Mouse (Mus musculus) heart, adult 8-10 months (tissue): ENCODE data around the gene Gvin1. TPM values are rescaled to one million over a fixed set of nuclear protein-coding genes. Genes with fewer than 3 reads are reported as not detected.
"Not testable (repeated sequence)": the region's sequence is repeated elsewhere in the genome, so short reads cannot be mapped to it uniquely, and the experiment has no call there.

ENCODE experiments used
- DNase-seq: peaks from one replicate; pipeline ENCODE4 v3.0.0; 2022; ENCODE audit warnings: low spot score
- total RNA-seq, 4 experiments: library from RNA; stranded (reverse); gene quantifications; 2 replicates each; pipeline ENCODE4 v1.2.4; 2022

The Gvin1 gene
- total RNA-seq, result 1 to 10 TPM; 5.3 to 9.5 (median 7.3) TPM

DNA sequence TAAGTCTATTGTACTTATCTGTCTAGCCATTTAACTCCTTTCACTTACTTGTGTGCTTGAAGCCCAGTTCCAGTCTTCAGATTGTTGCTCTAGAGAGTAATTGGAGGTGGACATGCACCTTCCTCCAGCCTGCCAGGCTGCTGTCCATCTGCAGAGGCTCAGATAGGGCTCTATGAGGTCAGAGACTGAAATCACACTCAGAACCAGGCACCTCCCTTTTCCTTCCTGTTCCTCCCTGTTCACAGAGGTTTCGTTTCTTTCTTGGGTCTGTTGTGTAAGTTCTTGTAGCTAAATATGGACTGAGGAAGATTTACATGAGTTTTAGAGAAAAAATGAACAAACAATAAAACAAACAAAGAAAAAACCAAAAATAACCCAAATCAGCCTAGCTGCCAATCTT, at the start of gene Gvin1:
Gene Gvin1, minus strand, starts transcription at position 150 of the 400 bp plus-strand sequence.
- DNase-seq, result peak; percentile 63

DNA sequence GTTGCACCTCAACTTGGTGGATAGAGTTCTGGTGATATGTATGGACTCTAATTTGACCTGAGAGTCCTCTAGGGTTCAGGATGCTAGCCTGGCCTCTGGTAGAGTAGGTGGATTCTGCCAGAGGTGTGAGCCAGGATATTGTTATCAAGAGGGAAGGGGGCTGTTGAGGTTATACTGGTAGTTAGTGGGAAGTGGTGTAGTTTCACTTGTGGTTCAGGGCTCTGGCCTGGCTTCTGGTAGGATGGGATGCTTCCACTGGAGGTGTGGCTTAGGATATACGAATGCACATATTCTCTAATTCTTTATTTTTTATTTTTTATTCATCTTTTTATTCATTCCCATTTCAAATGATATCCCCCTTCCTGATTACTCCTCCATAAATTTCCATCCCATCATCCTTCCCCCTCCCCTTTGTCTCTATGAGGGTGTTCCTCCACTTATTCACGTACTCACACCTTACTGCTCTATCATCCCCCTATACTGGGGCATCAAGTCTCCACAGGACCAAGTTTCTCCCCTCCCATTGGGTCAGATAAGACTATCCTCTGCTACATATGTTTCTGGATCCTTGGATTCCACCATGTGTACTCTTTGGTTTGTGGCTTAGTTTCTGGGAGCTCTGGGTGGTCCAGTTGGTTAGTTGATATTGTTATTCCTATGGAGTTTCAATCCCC, 36.9 kb upstream of the Gvin1 start:
- DNase-seq, result no peak

DNA sequence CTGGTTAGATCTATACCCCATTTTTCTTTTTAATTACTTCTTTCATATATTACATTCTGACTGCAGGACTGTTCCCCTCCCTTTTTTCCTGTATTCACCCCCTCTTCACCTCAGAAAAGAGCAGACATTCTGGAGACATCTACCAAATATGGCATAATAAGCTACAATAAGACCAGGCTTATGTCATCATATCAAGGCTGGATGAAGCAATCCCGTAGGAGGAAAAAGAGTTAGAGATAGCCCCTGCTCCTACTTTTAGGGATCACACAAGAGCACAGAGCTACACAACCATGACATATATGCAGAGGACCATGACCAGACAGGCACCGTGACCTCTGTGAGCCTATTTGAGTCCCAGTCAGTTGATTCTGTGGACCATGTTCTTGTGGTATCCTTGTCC, 33.8 kb upstream of the Gvin1 start:
- DNase-seq, result no peak

DNA sequence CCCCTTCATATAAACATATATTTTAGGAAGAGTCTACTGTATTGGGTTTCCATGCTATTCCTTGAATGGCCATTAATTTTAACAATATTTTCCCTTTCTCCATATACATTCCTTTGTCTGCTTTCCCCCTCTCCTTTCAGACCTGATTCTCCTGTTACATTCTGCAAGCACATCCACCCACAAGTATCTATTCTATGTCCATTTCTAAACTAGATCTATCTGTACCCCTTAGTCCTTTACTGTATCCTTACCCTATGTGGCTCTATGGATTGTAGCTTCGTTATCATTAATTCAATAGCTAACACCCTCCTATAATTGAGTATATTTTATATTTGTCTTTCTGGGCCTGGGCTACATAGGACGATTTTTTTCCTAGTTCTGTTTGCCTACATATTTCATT, 33.1 kb upstream of the Gvin1 start:
- DNase-seq, result no peak

DNA sequence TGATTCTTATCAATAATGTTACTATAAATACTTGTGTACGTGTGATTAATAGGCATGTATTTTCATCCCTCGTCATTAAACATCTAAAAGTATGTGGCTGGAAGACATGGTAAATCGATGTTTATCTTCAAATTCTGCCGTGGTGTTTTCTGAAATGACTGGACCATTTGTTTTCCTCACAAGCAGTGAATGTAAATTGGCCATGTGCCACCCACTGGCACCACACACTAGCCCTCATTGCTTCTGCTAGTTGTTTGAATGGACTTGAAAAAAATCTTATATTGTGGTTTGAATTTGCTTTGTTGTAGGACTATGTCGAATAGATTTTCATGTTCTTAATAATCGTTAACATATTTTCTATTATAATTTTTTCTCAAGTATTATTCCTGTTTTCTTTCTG, 30.5 kb upstream of the Gvin1 start:
- DNase-seq, result no peak

DNA sequence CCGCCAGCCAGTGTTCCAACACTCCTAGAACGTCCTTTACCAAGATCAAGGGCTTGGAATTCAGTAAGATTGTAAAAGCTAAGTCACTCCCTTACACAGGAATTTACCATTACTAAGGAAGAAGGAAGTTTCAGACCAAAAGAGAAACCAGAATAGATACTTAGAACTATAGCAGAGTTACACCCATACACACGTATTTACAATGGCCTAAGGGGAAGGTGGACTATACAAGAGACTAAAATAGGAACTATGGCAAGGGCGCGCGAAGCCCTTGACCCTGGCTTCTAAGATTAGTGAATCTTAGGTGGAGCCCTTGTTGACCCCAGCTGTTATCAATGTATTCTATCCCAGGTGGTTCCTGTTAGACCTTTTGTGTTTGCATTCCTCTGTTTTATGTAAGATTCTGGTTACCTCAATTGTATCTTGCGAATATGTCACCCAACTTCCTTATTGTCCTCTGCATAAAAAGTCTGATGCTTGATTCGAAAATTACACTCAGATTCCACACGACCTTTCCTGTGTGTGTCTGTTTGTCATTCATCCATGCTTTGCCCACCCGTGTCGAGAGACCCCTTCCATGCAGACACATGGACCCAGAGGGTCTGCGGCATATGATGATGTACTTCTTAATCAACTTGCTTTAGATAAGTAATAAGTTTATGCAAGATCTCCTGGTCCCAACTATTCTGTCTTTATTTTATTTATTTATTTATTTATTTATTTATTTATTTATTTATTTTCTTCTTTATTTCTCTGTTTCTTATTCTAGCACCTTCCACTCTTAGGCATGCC, 25.6 kb upstream of the Gvin1 start:
- not testable (repeated sequence) for DNase-seq

DNA sequence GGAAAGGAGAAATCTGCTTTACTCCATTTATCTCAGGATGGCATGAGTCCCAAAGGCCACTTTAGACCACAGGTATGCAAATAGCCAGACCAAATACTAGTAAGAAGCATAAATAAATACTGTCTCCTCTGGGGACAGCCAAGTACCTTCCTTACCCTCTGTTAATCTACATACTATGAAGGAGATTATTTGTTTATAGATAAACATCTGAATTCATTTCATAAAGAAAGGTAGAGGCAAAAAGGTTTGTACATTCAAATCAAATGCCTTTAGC, 22.0 kb upstream of the Gvin1 start:
- no peak for DNase-seq

DNA sequence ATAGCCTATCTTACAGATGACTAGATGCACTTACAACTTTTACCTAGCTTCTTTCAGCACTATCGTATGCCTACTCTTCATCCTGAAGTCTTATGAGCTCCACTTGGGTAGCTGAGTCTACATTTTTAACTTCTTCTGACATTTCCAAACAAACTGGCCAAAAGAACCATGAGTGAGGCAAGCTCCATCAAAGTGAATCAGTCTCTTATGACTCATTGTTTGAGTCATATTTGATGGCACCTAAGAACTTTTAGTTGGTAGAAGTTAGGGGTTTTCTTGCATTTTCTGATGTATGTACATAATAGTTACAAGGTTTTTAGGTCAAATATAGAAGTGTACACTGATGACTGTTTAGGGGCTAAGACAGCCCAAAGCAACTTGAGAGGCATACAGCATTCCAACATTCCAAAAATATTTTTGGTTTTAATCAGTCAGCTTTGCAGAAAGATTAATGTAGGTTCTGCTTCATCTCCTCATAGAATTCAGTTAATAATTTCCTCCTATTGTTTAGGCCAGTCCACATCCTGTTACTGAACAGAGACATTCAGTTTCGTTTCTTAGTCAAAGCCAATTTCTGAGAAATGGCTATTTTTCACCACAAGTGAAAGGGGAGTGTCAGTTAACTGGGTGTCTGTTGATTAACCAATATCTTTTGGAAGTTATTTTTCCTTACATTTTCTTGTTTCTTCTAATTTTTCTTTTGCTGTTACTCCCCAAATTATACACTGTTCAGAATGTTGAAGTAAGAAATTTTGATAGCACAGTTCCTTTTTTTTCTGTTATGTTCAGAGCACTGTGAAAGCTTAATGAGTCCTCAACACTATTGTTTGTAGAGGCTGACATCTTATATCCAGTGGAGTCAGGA, 21.4 kb upstream of the Gvin1 start:
- DNase-seq, result peak; percentile 84

DNA sequence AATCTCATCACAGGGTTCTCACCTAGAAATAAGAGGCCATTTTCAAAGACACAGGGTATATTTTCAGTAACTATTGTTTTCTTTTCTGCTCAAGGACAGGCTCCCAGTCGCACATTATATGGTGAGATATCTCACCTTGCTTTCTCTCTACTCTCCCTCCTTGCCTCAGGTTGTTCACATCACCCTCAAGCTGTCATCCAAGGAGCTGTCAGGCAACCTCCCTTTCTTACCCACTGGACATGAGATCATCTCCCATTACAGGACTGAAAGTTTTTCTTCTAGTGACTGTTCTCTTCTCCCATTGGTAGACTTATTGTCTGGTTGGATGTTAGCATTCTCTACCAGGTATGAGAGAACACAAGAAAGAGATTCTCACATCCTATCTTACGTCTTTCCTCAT, 20.5 kb upstream of the Gvin1 start:
- no peak for DNase-seq

DNA sequence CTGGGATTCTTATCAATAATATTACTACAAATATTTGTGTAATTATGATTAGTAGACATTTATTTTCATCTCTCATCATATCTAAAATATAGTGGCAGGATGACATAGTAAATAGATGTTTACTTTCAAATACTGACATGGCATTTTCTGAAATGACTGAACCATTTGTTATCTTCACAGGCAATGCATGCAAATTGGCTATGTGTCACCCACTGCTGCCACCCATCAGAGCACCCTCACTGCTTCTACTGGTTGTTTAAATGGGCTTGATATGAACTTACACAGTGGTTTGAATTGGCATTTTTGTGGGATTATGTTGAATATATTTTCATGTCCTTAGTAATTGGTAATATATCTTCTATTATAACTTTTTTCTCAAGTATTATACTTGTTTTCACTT, 784 bp upstream of the Gvin1 start:
- DNase-seq, result not testable (repeated sequence)

DNA sequence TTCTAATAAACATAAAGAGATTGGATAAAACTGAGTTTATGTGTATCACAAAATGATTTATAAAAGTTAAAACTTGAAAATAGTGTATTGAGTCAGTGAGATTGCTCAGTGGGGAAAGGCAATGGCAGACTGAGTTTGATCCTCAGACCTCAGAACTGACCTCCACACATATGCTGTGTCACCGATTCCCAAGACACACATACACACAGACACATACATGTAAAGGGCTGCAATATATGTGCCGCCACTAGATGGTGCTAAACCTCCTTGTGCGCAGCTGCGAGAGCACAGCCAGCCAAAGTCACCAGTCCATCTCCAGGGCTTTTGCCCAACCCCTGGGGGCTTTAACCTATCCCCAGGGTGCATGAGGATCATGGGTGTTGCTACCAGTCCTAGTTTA, 1.4 kb downstream of the Gvin1 start:
- not testable (repeated sequence) for DNase-seq

DNA sequence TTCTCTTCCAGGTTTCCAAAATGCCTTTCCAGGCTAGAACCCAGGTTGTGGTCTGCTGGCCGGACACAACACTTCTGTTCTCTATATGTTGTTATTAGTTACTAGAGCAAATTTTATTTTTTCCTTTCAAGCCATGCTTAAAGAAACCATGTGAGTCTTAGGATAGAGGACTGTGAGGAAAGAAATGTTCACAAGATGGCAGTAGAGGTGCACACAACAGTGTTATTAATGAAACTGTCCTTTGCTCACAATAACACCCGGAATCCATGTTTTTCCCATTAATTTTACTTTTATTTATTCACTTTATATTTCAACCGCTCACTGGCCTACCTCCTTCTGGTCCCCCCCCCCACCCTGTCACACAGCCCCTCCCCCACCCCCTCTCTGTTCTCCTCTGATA, 8.5 kb downstream of the Gvin1 start:
- DNase-seq, result peak; percentile 0

DNA sequence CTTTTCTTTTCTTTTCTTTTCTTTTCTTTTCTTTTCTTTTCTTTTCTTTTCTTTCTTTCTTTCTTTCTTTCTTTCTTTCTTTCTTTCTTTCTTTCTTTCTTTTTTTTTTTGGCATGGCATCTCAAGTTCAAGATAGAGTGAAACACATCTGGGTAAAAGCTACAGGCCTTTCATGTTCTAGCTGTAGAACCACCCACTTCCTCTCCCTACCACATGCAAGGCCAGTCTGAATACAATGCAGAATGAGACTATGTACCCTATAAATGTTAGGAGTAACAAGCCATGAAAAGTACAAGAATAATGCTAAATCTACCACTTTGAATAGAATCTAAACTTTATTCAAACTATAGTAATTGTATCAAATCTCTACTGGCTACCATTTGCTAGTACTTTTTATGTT, 38.1 kb downstream of the Gvin1 start:
- not testable (repeated sequence) for DNase-seq

DNA sequence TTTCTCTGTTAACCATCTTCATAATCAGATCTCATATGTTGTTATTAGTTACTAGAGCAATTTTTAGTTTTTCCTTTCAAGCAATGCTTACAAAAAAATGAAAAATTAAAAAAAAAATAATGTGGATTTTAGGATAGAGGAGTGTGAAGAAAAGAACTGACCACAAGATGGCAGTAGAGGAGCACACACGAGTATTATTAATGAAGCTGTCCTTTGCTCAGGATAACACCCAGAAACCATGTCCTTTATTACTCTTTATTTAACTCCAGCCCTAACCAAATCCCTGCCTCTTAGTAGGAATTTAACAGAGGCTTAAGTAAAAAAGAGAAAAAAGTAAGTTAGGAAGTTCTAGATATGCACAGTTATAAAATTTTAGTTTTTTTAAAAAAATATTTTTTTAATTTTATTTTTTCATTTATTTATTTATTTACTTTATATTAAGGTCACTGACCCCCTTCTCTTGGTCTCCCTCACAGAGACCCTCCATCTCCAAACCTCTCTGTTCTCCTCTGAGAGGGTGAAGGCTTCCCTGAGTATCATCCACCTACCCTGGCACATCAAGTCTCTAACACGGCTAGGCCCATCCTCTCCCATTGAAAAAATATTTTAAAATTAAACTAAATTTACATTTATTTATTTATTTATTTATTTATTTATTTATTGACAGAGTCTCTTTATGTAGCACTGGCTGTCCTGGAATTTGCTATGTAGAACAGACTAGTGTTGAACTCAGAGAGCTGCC, 69.9 kb downstream of the Gvin1 start:
- not testable (repeated sequence) for DNase-seq

DNA sequence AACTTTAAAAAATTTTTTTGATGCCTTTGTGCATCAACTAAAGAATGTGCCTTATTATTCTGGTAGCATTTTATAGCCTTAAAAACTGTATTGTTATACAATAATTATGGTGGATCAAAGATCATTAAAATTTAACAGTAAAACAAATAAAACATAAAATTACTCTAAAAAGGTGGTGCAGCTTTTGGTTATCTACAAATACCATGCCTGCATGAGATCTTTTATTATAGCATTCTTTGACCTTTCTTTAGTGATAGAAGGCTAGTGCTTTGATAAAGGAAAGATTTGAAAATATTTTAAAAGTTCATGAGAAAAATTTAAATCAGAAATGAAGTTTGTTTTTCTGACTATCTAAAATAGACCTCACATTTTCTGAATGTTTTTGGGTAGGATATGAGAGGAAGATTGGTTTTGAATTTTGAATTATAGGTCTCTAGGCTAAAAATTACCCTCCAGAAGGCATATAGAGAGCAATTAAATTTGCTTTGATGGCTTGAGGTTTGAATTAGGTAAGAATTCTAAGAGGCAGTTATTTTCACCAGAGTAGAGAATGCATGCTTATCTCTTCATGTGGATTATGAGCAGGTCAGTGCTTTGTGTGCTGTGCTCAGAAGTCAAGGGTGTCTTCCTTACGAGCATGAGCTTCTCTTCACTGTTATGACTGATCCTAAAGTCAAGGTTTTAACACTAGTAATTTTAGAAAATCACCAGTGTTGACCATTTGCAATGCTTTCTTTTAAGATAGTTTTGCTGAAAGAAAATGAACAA, 73.8 kb downstream of the Gvin1 start:
- DNase-seq, result not testable (repeated sequence)

DNA sequence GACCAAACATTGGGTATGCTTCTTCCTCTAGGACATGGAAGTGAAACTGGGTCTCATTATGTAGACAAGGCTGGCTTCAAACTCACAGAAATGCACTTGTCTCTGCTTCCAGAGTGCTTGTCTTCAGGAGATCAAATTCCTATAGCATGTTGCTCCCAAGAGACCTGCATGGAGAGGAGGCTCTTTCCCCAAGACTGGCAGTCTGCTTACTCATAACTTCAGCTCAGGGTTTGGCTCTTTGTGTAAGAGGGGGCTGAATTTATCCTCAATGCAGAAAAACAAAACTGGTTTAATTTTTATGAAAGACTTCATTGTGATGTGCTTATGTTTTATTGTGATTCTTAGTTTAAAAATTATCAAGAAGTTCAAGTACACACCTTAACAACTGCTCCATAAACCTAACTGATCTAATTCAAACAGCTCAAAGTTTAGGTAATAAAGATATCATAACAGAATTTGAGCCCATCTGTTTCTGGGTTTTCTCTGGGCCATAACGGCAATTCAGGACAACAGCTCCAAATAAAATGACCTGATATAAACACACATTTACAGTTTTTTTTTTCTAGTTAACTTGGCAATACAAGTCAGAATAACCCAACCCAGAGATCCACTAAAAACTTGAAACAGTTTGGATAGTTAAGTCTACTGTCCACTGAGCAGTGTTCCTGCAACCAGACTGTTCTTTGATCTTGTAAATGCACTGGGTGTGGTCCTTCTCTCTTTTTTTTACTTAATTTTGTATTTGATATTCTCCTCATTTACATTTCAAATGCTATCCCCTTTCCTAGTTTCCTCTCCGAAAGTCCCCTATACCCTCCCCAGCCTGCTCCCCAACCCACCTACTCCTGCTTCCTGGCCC, 97.8 kb downstream of the Gvin1 start:
- not testable (repeated sequence) for DNase-seq
